Mouse (Mus musculus): ENCODE results near the gene Adamtsl5. TPM values are rescaled to one million over a fixed set of nuclear protein-coding genes. Genes with fewer than 3 reads are reported as not detected.

Gene Adamtsl5
- polyA plus RNA-seq, 1 experiment, result 22.9 TPM

DNA sequence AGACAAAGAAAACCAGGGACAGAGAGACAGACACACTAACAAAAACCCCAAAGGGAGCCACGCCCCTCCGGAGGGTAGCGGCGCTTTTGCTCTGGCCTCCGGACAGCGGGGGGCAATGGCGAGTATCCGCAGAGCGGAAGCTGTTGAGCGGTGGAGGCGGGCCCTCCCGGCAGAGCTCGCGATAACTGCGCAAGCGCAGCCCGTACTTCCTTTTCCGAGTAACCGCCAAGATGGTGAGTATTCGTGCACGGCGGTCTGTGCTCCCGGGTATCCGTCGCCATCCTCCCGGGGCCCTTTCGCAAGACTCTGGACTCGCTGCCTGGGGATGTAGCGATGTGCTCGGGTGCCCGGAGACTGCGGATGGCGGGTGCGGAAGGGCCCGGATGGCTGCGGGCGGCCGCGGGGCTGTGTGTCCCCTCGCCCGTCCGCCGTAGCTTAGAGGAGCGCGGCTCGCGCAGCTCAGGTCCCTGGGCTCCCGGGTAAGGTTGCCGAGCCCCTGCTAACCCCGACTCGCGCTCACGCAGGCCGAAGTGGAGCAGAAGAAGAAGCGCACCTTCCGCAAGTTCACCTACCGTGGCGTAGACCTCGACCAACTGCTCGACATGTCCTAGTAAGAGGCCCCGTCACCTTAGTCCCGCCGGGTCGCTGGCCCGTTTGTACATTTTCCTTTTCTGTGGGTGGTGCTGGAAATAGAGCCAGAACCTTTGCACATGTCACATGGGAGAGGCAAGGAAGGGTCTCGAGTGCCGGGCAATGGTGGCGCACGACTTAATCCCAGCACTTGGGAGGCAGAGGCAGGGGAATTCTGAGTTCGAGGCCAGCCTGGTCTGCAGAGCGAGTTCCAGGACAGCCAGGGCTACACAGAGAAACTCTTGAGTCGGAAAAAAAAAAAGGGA is 55.7 kb downstream of the Adamtsl5 start, which contains the start of gene Rps15:
Gene Rps15 (plus strand): TSS at position 203 of the 896 bp plus-strand sequence.
- H3K4me3 ChIP-seq (ENCODE audit: insufficient read depth, low read length), result peak within 1 kb of the TSS; percentile 98
- peak; percentile 31; the same call in 1 of the 2 replicates for TF ChIP-seq CTCF (IDR thresholded peaks at IDR 0.05; ENCODE audit: borderline replicate concordance, insufficient read depth, low read length)
- TF ChIP-seq POLR2A (IDR thresholded peaks at IDR 0.05; ENCODE audit: low read depth, low read length), result peak; percentile 97
- H3K27ac ChIP-seq (ENCODE audit: insufficient read depth, low read length), result peak within 1 kb of the TSS; percentile 49
- no peaks in the 10 kb centered on the region; the same call in 1 of the 2 replicates for H3K4me1 ChIP-seq (ENCODE audit: control insufficient read depth, insufficient read depth, low read length)

Other genes with a start within 250 kb of the Adamtsl5 start
- 50.7 and 53.5 TPM in 2 replicates for gene Sbno2, start 242.8 kb downstream of the Adamtsl5 start, polyA plus RNA-seq (2011; ENCODE audit: insufficient read length, low read depth, missing spikeins)
- gene Stk11, start 232.6 kb downstream of the Adamtsl5 start, polyA plus RNA-seq (2011; ENCODE audit: insufficient read length, low read depth, missing spikeins), result 80.8 and 91.7 TPM in 2 replicates
- 202 and 250 TPM in 2 replicates for gene Atp5d, start 209.8 kb downstream of the Adamtsl5 start, polyA plus RNA-seq (2011; ENCODE audit: insufficient read length, low read depth, missing spikeins)
- 24.1 and 28.4 TPM in 2 replicates for gene Cbarp, start 207.6 kb downstream of the Adamtsl5 start, polyA plus RNA-seq (2011; ENCODE audit: insufficient read length, low read depth, missing spikeins)
- gene Midn, start 200.1 kb downstream of the Adamtsl5 start, polyA plus RNA-seq (2011; ENCODE audit: insufficient read length, low read depth, missing spikeins), result 101 TPM in 2 replicates
- 29.2 and 50.2 TPM in 2 replicates for gene Cirbp, start 182.4 kb downstream of the Adamtsl5 start, polyA plus RNA-seq (2011; ENCODE audit: insufficient read length, low read depth, missing spikeins)
- gene 1600002K03Rik, start 175.5 kb downstream of the Adamtsl5 start, polyA plus RNA-seq (2011; ENCODE audit: insufficient read length, low read depth, missing spikeins), result 8.4 and 12.2 TPM in 2 replicates
- 5.2 and 8.3 TPM in 2 replicates for gene Efna2, start 168.9 kb downstream of the Adamtsl5 start, polyA plus RNA-seq (2011; ENCODE audit: insufficient read length, low read depth, missing spikeins)
- 24.0 and 29.1 TPM in 2 replicates for gene Mum1, start 122.0 kb downstream of the Adamtsl5 start, polyA plus RNA-seq (2011; ENCODE audit: insufficient read length, low read depth, missing spikeins)
- gene Ndufs7, start 99.3 kb downstream of the Adamtsl5 start, polyA plus RNA-seq (2011; ENCODE audit: insufficient read length, low read depth, missing spikeins), result 65.5 and 65.7 TPM in 2 replicates
- 19.9 and 21.9 TPM in 2 replicates for gene Gamt, start 87.4 kb downstream of the Adamtsl5 start, polyA plus RNA-seq (2011; ENCODE audit: insufficient read length, low read depth, missing spikeins)
- gene Dazap1, start 86.9 kb downstream of the Adamtsl5 start, polyA plus RNA-seq (2011; ENCODE audit: insufficient read length, low read depth, missing spikeins), result 117 and 142 TPM in 2 replicates
- gene Rps15, start 56.0 kb downstream of the Adamtsl5 start, polyA plus RNA-seq (2011; ENCODE audit: insufficient read length, low read depth, missing spikeins), result 2,340 and 2,493 TPM in 2 replicates
- 2.5 and 3.7 TPM in 2 replicates for gene Apc2, start 52.4 kb downstream of the Adamtsl5 start, polyA plus RNA-seq (2011; ENCODE audit: insufficient read length, low read depth, missing spikeins)
- gene 2310011J03Rik, start 27.9 kb downstream of the Adamtsl5 start, polyA plus RNA-seq (2011; ENCODE audit: insufficient read length, low read depth, missing spikeins), result 16.4 and 18.6 TPM in 2 replicates
- gene Pcsk4, start 18.9 kb downstream of the Adamtsl5 start, polyA plus RNA-seq (2011; ENCODE audit: insufficient read length, low read depth, missing spikeins), result 0.42 and 0.81 TPM in 2 replicates
- gene Reep6, start 18.5 kb downstream of the Adamtsl5 start, polyA plus RNA-seq (2011; ENCODE audit: insufficient read length, low read depth, missing spikeins), result 1.5 and 1.7 TPM in 2 replicates
- not detected in 2 replicates for gene Plk5, start 8.0 kb upstream of the Adamtsl5 start, polyA plus RNA-seq (2011; ENCODE audit: insufficient read length, low read depth, missing spikeins)
- gene Mex3d, start 39.2 kb upstream of the Adamtsl5 start, polyA plus RNA-seq (2011; ENCODE audit: insufficient read length, low read depth, missing spikeins), result 39.1 and 40.4 TPM in 2 replicates
- gene Mbd3, start 51.1 kb upstream of the Adamtsl5 start, polyA plus RNA-seq (2011; ENCODE audit: insufficient read length, low read depth, missing spikeins), result 83.3 and 99.1 TPM in 2 replicates
- 182 and 231 TPM in 2 replicates for gene Uqcr11, start 58.4 kb upstream of the Adamtsl5 start, polyA plus RNA-seq (2011; ENCODE audit: insufficient read length, low read depth, missing spikeins)
- gene Tcf3, start 85.2 kb upstream of the Adamtsl5 start, polyA plus RNA-seq (2011; ENCODE audit: insufficient read length, low read depth, missing spikeins), result 64.8 and 72.9 TPM in 2 replicates
- gene Onecut3, start 146.4 kb upstream of the Adamtsl5 start, polyA plus RNA-seq (2011; ENCODE audit: insufficient read length, low read depth, missing spikeins), result not detected in 2 replicates
- gene Atp8b3, start 190.7 kb upstream of the Adamtsl5 start, polyA plus RNA-seq (2011; ENCODE audit: insufficient read length, low read depth, missing spikeins), result not detected in 2 replicates
- 19.4 and 21.9 TPM in 2 replicates for gene Rexo1, start 213.1 kb upstream of the Adamtsl5 start, polyA plus RNA-seq (2011; ENCODE audit: insufficient read length, low read depth, missing spikeins)
- gene Klf16, start 228.9 kb upstream of the Adamtsl5 start, polyA plus RNA-seq (2011; ENCODE audit: insufficient read length, low read depth, missing spikeins), result 15.5 and 15.9 TPM in 2 replicates
- 42.1 and 58.7 TPM in 2 replicates for gene Abhd17a, start 241.9 kb upstream of the Adamtsl5 start, polyA plus RNA-seq (2011; ENCODE audit: insufficient read length, low read depth, missing spikeins)

Measured in embryonic fibroblast, embryonic 13.5 days (primary cell).